Mouse (Mus musculus): ENCODE results near the gene Aldh3a1. TPM values are rescaled to one million over a fixed set of nuclear protein-coding genes. Genes with fewer than 3 reads are reported as not detected.
A peak's percentile ranks its signal among the peaks of the same experiment; 100 is the strongest.
"Not testable (repeated sequence)": the region's sequence is repeated elsewhere in the genome, so short reads cannot be mapped to it uniquely, and the experiment has no call there.

Gene Aldh3a1
- polyA plus RNA-seq, 1 experiment from 2014 or later: 0.10 TPM

GRCm38 (mm10) chr11:61175778-61176177 lies 31.6 kb upstream of the Aldh3a1 start:
- no peak for TF ChIP-seq CTCF (IDR thresholded peaks at IDR 0.05; ENCODE audit: low read depth)
- no peak for ATAC-seq
- H3K27ac ChIP-seq (ENCODE audit: low read depth, low read length): no peak overlapping the region
- no peaks in the 10 kb centered on the region for H3K9me3 ChIP-seq (ENCODE audit: control insufficient read depth)
- H3K4me3 ChIP-seq (ENCODE audit: low read depth, low read length): no peak overlapping the region
- 75% methylated on average over 5 of the region's 5 CpGs for WGBS
- H3K36me3 ChIP-seq (ENCODE audit: control insufficient read depth, insufficient read depth): no peaks in the 10 kb centered on the region
- no peak overlapping the region for H3K9ac ChIP-seq (ENCODE audit: low read depth, low read length)
- no peaks in the 10 kb centered on the region for H3K27me3 ChIP-seq (replicated peaks; ENCODE audit: control insufficient read depth, insufficient read depth, low read length)
- H3K4me1 ChIP-seq (replicated peaks; ENCODE audit: control insufficient read depth, insufficient read depth, low read length): no peaks in the 10 kb centered on the region
- peak overlapping the region; percentile 59; the same call in 1 of the 2 replicates for H3K4me2 ChIP-seq (replicated peaks; ENCODE audit: low read depth)

- no peaks in the 10 kb centered on the region for H3K36me3 ChIP-seq (ENCODE audit: control insufficient read depth, insufficient read depth)
- ATAC-seq: no peak
- TF ChIP-seq CTCF (IDR thresholded peaks at IDR 0.05; ENCODE audit: low read depth): no peak
- 82% methylated on average over 1 of the region's 1 CpGs for WGBS
- no peak overlapping the region for H3K9ac ChIP-seq (ENCODE audit: low read depth, low read length)
- no peak overlapping the region for H3K4me2 ChIP-seq (replicated peaks; ENCODE audit: low read depth)
- no peak overlapping the region for H3K4me3 ChIP-seq (ENCODE audit: low read depth, low read length)
- H3K27me3 ChIP-seq (replicated peaks; ENCODE audit: control insufficient read depth, insufficient read depth, low read length): no peaks in the 10 kb centered on the region
- H3K27ac ChIP-seq (ENCODE audit: low read depth, low read length): no peak overlapping the region
- H3K4me1 ChIP-seq (replicated peaks; ENCODE audit: control insufficient read depth, insufficient read depth, low read length): no peaks in the 10 kb centered on the region
- H3K9me3 ChIP-seq (ENCODE audit: control insufficient read depth): no peaks in the 10 kb centered on the region
Measured at GRCm38 (mm10) chr11:61176321-61176720, 31.0 kb upstream of the Aldh3a1 start.

DNA sequence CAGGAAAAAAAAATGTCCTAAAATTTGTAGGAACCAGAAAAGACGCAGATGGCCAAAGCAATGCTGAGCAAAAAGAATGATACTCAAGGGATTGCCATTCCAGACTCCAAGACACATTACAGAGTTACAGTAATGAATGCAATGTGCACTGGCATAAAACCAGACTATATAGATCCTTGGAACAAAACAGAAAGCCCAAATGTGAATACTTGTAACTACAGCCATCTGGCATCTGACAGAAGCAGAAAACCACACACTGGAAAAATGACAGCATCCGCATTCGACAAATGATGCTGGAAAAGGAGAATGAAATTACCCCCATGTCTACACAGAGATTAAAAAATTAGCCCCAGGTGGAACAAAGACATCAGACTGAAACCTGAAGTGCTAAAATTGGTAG lies 27.0 kb upstream of the Aldh3a1 start:
- no peak for TF ChIP-seq CTCF (IDR thresholded peaks at IDR 0.05; ENCODE audit: low read depth)
- ATAC-seq: no peak

GRCm38 (mm10) chr11:61181624-61182023 lies 25.7 kb upstream of the Aldh3a1 start:
- TF ChIP-seq CTCF (IDR thresholded peaks at IDR 0.05; ENCODE audit: low read depth): no peak
- Histone ChIP-seq H3K9ac (ENCODE audit: low read depth, low read length) (no peak overlapping the region), H3K4me1 (replicated peaks; ENCODE audit: control insufficient read depth, insufficient read depth, low read length) (no peaks in the 10 kb centered on the region), H3K4me2 (replicated peaks; ENCODE audit: low read depth) (no peak overlapping the region), H3K4me3 (ENCODE audit: low read depth, low read length) (no peak overlapping the region), H3K9me3 (ENCODE audit: control insufficient read depth) (no peaks in the 10 kb centered on the region), H3K27ac (ENCODE audit: low read depth, low read length) (no peak overlapping the region), H3K36me3 (ENCODE audit: control insufficient read depth, insufficient read depth) (no peaks in the 10 kb centered on the region), H3K27me3 (replicated peaks; ENCODE audit: control insufficient read depth, insufficient read depth, low read length) (no peaks in the 10 kb centered on the region)
- no peak for ATAC-seq

More for the DNA sequence above, 27.0 kb upstream of the Aldh3a1 start:
- no peak overlapping the region for H3K4me2 ChIP-seq (replicated peaks; ENCODE audit: low read depth)
- no peak overlapping the region for H3K4me3 ChIP-seq (ENCODE audit: low read depth, low read length)
- H3K27me3 ChIP-seq (replicated peaks; ENCODE audit: control insufficient read depth, insufficient read depth, low read length): no peaks in the 10 kb centered on the region
- no peak overlapping the region for H3K27ac ChIP-seq (ENCODE audit: low read depth, low read length)
- no peak overlapping the region for H3K9ac ChIP-seq (ENCODE audit: low read depth, low read length)
- H3K9me3 ChIP-seq (ENCODE audit: control insufficient read depth): no peaks in the 10 kb centered on the region
- no peaks in the 10 kb centered on the region for H3K36me3 ChIP-seq (ENCODE audit: control insufficient read depth, insufficient read depth)
- no peaks in the 10 kb centered on the region for H3K4me1 ChIP-seq (replicated peaks; ENCODE audit: control insufficient read depth, insufficient read depth, low read length)
- 90% methylated on average over 3 of the region's 3 CpGs for WGBS

DNA sequence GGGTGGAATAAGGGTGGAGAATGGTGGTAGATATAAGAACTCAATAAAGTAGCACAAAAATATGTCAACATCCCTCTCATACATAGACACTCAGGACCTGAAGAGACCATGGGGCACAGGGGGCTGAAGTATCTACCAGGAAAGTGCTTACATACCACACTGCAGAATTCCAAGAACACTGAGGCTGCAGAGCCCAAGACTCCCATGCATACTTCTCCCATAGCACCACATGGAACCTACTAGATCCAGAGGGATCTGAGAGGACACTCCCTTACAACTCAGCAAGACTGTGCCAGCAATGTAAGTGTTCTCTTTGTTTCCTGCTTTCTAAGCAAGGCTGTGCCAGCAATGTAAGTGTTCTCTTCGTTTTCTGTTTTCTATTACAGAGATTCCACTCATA lies 23.5 kb upstream of the Aldh3a1 start:
- no peak overlapping the region for H3K4me2 ChIP-seq (replicated peaks; ENCODE audit: low read depth)
- no peaks in the 10 kb centered on the region for H3K27me3 ChIP-seq (replicated peaks; ENCODE audit: control insufficient read depth, insufficient read depth, low read length)
- ATAC-seq: no peak
- WGBS: 72% methylated on average over 1 of the region's 1 CpGs
- H3K4me3 ChIP-seq (ENCODE audit: low read depth, low read length): no peak overlapping the region
- no peak overlapping the region for H3K9ac ChIP-seq (ENCODE audit: low read depth, low read length)
- TF ChIP-seq CTCF (IDR thresholded peaks at IDR 0.05; ENCODE audit: low read depth): no peak
- no peaks in the 10 kb centered on the region for H3K36me3 ChIP-seq (ENCODE audit: control insufficient read depth, insufficient read depth)
- no peaks in the 10 kb centered on the region for H3K4me1 ChIP-seq (replicated peaks; ENCODE audit: control insufficient read depth, insufficient read depth, low read length)
- H3K9me3 ChIP-seq (ENCODE audit: control insufficient read depth): no peaks in the 10 kb centered on the region
- H3K27ac ChIP-seq (ENCODE audit: low read depth, low read length): no peak overlapping the region

DNA sequence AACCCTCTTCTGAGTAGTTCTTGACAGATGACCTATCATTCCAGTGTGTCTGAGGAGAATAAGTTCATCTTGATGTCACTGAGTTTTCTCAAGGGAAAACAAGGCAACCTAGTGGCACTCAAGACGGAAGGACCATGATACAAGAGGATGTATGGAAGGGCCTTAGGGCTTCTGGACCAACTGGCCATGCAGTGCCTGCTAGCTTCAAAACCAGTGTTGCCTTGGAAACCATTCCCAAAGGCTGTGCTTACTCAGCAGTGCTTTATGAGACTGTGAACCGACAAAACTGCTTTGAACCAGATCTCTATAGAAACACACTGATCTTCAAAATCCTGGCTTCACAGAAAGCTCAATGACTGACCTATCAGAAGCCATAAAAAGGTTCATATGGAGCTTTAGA lies 16.6 kb upstream of the Aldh3a1 start:
- H3K9me3 ChIP-seq (ENCODE audit: control insufficient read depth): no peaks in the 10 kb centered on the region
- WGBS: 62% methylated on average over 2 of the region's 2 CpGs
- H3K9ac ChIP-seq (ENCODE audit: low read depth, low read length): no peak overlapping the region
- H3K4me3 ChIP-seq (ENCODE audit: low read depth, low read length): no peak overlapping the region
- no peak overlapping the region for H3K4me2 ChIP-seq (replicated peaks; ENCODE audit: low read depth)
- no peaks in the 10 kb centered on the region for H3K4me1 ChIP-seq (replicated peaks; ENCODE audit: control insufficient read depth, insufficient read depth, low read length)
- H3K36me3 ChIP-seq (ENCODE audit: control insufficient read depth, insufficient read depth): no peaks in the 10 kb centered on the region
- H3K27me3 ChIP-seq (replicated peaks; ENCODE audit: control insufficient read depth, insufficient read depth, low read length): peaks cover 5% of the 10 kb centered on the region; the same call in 1 of the 2 replicates
- ATAC-seq: no peak
- no peak overlapping the region for H3K27ac ChIP-seq (ENCODE audit: low read depth, low read length)
- TF ChIP-seq CTCF (IDR thresholded peaks at IDR 0.05; ENCODE audit: low read depth): no peak

- H3K9ac ChIP-seq (ENCODE audit: low read depth, low read length): not testable (repeated sequence)
- 84% methylated on average over 7 of the region's 10 CpGs for WGBS
Measured at GRCm38 (mm10) chr11:61192123-61192522, 15.2 kb upstream of the Aldh3a1 start.

More at GRCm38 (mm10) chr11:61192123-61192522, 15.2 kb upstream of the Aldh3a1 start:
- not testable (repeated sequence) for H3K4me3 ChIP-seq (ENCODE audit: low read depth, low read length); H3K27ac ChIP-seq (ENCODE audit: low read depth, low read length); H3K9me3 ChIP-seq (ENCODE audit: control insufficient read depth); ATAC-seq; H3K27me3 ChIP-seq (replicated peaks; ENCODE audit: control insufficient read depth, insufficient read depth, low read length); H3K36me3 ChIP-seq (ENCODE audit: control insufficient read depth, insufficient read depth); H3K4me2 ChIP-seq (replicated peaks; ENCODE audit: low read depth); H3K4me1 ChIP-seq (replicated peaks; ENCODE audit: control insufficient read depth, insufficient read depth, low read length)
